Mouse (Mus musculus) midbrain, embryonic 14.5 days (tissue): ENCODE measurements around the gene Bach2. TPM values are rescaled to one million over a fixed set of nuclear protein-coding genes. Genes with fewer than 3 reads are reported as not detected.
A peak's percentile ranks its signal among the peaks of the same experiment; 100 is the strongest.

Source experiments
- ATAC-seq: fragments of 200-750 bp; cut with Nextera tagmentation; 2 replicates; pipeline ENCODE4 v1.8.0; 2017; ENCODE audit warnings: moderate number of reproducible peaks, moderate library complexity; ENCODE audit not compliant: low FRiP score, low TSS enrichment
- DNase-seq: peaks from one replicate; pipeline ENCODE4 v3.0.0-alpha.2; 2015
- H3K27ac ChIP-seq: fragments of 300-500 bp; sonication (generic); replicated peaks from 2 replicates; pipeline ENCODE4 v1.5.1; 2014; ENCODE audit warnings: mild to moderate bottlenecking, low read depth, low read length, moderate library complexity
- H3K27me3 ChIP-seq: fragments of 300-500 bp; sonication (generic); 2 replicates; pipeline ENCODE4 v1.6.1; 2014; ENCODE audit warnings: low read length, control low read depth, mixed read lengths; ENCODE audit not compliant: control insufficient read depth, insufficient read depth
- H3K36me3 ChIP-seq: fragments of 300-500 bp; sonication (generic); 2 replicates; pipeline ENCODE4 v1.6.1; 2014; ENCODE audit warnings: low read length, control low read depth; ENCODE audit not compliant: control insufficient read depth, insufficient read depth
- H3K4me1 ChIP-seq: fragments of 300-500 bp; sonication (generic); 2 replicates; pipeline ENCODE4 v1.6.1; 2014; ENCODE audit warnings: mild to moderate bottlenecking, antibody characterized with exemption, low read length, control low read depth; ENCODE audit not compliant: control insufficient read depth, insufficient read depth
- H3K4me2 ChIP-seq: fragments of 300-500 bp; sonication (generic); 2 replicates; pipeline ENCODE4 v1.6.1; 2014; ENCODE audit warnings: mild to moderate bottlenecking, low read length, moderate library complexity
- H3K4me3 ChIP-seq: fragments of 300-500 bp; sonication (generic); replicated peaks from 2 replicates; pipeline ENCODE4 v1.5.1; 2014; ENCODE audit warnings: low read depth, low read length
- H3K9ac ChIP-seq: fragments of 300-500 bp; sonication (generic); replicated peaks from 2 replicates; pipeline ENCODE4 v1.6.1; 2014; ENCODE audit warnings: mild to moderate bottlenecking, low read length, moderate library complexity
- H3K9me3 ChIP-seq: fragments of 300-500 bp; sonication (generic); 2 replicates; pipeline ENCODE4 v1.6.1; 2016; ENCODE audit warnings: low read length, control low read depth, mixed read lengths; ENCODE audit not compliant: control insufficient read depth
- WGBS: fragments of 180-500 bp; shearing (Covaris S2); extraction: QIAGEN DNeasy Blood & Tissue Kit; methylation state at CpG from one replicate; pipeline ENCODE4 v1.1.7; 2014; 5-methylcytosine and 5-hydroxymethylcytosine counted together
- polyA plus RNA-seq: library from polyadenylated mRNA; unstranded; fragments of >200 nt; fragmentation: Nextera tagmentation; extraction: Ambion mirVana; gene quantifications from 2 replicates; pipeline ENCODE4 v1.2.1, GENCODE M21; 2014

The Bach2 gene
- 26.3 and 27.0 TPM in 2 replicates for polyA plus RNA-seq

DNA sequence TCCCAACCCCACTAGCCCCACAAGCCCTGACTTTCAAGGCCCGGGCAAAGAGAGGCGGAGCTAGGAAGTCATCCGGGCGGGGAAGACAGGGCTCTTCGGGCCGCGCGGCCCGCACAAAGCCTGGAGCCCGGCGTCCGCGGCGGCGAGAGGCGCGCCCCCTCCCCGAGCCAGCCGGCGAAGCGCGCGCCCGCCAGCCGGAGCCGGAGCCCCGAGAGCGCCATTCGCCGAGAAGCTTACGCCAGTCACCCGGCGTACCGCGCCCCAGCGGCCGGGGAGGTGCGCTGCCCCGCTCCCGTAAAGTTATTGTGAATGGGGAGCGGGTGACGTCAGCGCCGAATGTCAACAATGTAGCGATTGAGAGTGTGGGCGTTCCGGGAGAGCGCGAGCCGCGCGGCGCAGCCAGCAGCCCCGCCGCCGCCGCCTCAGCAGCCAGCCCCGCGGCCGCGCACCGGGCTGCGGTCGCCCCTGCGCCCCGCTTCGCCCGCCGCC lies at the start of gene Bach2:
TSS of gene Bach2 (plus strand) at position 439 of the 489 bp plus-strand sequence.
- H3K9me3 ChIP-seq: no peaks in the 10 kb centered on the region
- ATAC-seq: peak; percentile 89
- no peaks in the 10 kb centered on the region for H3K36me3 ChIP-seq
- peak within 1 kb of the TSS; percentile 98 for H3K27ac ChIP-seq
- DNase-seq: peak; percentile 97
- no peaks in the 10 kb centered on the region; the same call in 1 of the 2 replicates for H3K27me3 ChIP-seq
- H3K4me3 ChIP-seq: peak within 1 kb of the TSS; percentile 90
- H3K4me2 ChIP-seq: peak within 1 kb of the TSS; percentile 83
- peaks cover 30% of the 10 kb centered on the region for H3K4me1 ChIP-seq
- WGBS: under 1% methylated on average over 60 of the region's 69 CpGs
- H3K9ac ChIP-seq: peak within 1 kb of the TSS; percentile 96

DNA sequence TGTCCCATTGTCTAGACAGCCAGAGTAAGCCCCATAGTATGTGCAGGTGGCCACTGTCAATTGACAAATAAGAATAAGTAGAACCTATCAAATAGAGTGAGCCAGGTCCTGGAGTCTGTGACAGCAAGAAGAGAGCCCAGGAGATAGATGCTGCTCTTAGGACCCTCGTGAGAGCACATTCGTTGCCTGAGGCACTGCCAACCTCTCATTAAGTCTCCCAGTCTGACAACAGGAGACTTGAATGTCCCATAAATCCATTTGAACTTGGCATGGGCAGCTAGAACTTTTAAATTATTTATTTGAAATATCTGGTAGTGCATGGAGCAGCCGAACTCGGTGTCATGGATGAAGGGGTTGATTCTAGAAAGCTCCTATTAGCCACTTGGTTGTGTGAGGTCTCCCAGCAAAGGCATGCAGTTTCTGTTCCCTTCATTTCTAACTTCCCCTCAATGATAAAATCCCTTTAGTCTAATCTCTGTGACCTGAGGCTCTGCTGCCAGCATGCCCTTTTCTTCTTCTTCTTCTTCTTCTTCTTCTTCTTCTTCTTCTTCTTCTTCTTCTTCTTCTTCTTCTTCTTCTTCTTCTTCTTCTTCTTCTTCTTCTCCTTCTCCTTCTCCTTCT lies 49.1 kb upstream of the Bach2 start:
- 82% methylated on average over 4 of the region's 4 CpGs for WGBS
- Histone ChIP-seq H3K4me2 (no peak overlapping the region), H3K4me3 (no peak overlapping the region), H3K9ac (no peak overlapping the region), H3K36me3 (no peaks in the 10 kb centered on the region), H3K4me1 (no peaks in the 10 kb centered on the region), H3K27ac (no peak overlapping the region), H3K27me3 (no peaks in the 10 kb centered on the region), H3K9me3 (no peaks in the 10 kb centered on the region)
- DNase-seq: no peak
- ATAC-seq: no peak

DNA sequence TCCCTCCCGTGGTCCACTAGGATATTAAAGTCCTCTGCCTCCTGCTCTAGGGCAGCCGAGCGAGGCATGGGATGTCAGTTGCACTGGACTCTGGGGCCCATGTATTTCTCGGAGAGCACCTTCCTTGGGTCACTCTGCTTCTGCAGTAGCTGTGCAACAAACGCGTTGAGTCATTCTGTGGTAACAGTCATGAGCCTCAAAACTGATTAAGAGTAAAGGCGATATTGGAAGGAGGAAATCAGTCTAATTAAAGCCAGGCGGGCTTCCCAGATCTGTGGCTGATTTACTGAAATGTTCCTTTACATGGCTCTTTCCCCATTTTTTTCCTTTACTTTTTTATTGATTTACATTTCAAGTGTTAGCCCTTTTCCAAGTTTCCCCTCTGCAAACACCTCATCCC lies 48.1 kb upstream of the Bach2 start:
- H3K9ac ChIP-seq: no peak overlapping the region
- ATAC-seq (no peak), DNase-seq (no peak)
- H3K27me3 ChIP-seq: no peaks in the 10 kb centered on the region
- no peaks in the 10 kb centered on the region for H3K9me3 ChIP-seq
- no peak overlapping the region for H3K4me3 ChIP-seq
- H3K27ac ChIP-seq: no peak overlapping the region
- no peak overlapping the region for H3K4me2 ChIP-seq
- 85% methylated on average over 8 of the region's 8 CpGs for WGBS
- no peaks in the 10 kb centered on the region for H3K4me1 ChIP-seq
- H3K36me3 ChIP-seq: no peaks in the 10 kb centered on the region

DNA sequence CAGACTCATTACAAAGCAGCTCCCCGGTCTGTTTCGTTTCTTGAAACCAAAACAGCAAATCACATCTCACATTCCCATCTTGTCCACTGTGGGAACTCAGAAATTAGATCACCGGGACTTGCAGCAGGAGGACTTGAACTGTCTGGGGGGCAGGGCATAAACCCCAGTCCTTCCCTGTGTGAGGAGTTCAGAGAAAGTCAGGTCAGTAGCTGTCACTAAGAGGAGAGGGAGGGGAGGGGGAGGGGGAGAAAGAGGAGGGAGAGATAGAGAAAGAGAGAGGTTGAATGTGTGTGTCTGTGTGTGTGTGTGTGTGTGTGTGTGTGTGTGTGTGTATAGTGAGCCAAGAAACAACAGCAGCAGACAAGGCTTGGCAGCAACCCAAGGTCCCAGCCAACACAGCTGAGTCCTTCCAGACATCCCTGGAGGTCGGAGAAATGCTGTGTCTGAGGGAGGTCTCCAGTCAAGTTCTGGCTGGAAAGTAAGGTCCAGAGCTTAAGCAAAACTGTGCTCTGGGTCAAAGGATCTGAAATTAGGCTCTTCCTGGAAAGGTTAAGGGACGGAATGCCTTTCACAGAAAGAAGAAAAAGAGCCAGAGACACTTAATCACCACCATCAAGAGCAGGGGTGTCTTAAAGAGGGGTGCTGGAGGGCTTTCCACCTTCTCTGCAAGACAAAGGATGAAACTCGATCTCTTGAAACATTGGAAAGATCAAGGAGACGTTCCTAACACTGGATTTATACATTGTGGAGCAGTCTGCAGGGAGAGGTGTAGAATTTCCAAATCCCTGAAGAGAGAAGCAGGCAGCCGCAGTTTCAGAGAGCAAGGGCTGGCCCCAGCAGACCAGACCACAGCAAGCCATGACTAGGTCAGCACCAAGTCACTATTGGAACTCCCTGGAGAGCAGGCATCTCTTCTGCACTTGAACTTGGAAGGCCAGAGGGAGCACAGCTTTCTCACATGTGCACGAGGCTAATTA lies 42.4 kb upstream of the Bach2 start:
- peak; percentile 63; the same call in 1 of the 2 replicates for ATAC-seq

DNA sequence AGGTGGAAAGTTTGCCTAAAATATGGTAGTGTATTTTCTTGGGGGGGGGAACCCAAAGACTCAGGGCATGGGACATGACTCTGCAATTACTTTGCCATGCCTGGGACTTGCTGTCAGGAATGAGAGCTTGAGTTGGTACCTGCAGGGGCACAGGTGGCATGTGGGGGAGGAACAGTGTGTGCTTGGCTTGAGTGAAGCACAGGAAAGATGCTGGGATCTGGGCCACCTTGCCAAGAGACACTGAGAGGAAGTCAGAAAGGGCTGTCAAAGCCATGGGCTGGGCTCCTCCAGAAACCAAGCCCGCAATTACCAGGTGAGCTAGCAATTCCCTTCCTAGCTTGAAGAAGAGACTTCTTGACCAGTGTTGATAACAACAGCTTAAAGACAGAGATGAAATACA lies 40.6 kb upstream of the Bach2 start:
- no peak overlapping the region for H3K27ac ChIP-seq
- H3K4me3 ChIP-seq: no peak overlapping the region
- no peak for DNase-seq
- WGBS: 93% methylated on average over 1 of the region's 1 CpGs
- ATAC-seq: no peak
- H3K4me1 ChIP-seq: peaks cover 10% of the 10 kb centered on the region; the same call in 1 of the 2 replicates
- H3K36me3 ChIP-seq: no peaks in the 10 kb centered on the region
- no peaks in the 10 kb centered on the region for H3K9me3 ChIP-seq
- H3K27me3 ChIP-seq: no peaks in the 10 kb centered on the region
- H3K4me2 ChIP-seq: no peak overlapping the region
- H3K9ac ChIP-seq: no peak overlapping the region

More for the DNA sequence above, 42.4 kb upstream of the Bach2 start:
- Histone ChIP-seq H3K9me3 (no peaks in the 10 kb centered on the region), H3K9ac (no peak overlapping the region), H3K4me2 (no peak overlapping the region), H3K36me3 (no peaks in the 10 kb centered on the region), H3K4me1 (peaks cover 10% of the 10 kb centered on the region; the same call in 1 of the 2 replicates), H3K4me3 (no peak overlapping the region), H3K27ac (no peak overlapping the region), H3K27me3 (no peaks in the 10 kb centered on the region)
- peak; percentile 78 for DNase-seq
- 21% methylated on average over 9 of the region's 9 CpGs for WGBS

DNA sequence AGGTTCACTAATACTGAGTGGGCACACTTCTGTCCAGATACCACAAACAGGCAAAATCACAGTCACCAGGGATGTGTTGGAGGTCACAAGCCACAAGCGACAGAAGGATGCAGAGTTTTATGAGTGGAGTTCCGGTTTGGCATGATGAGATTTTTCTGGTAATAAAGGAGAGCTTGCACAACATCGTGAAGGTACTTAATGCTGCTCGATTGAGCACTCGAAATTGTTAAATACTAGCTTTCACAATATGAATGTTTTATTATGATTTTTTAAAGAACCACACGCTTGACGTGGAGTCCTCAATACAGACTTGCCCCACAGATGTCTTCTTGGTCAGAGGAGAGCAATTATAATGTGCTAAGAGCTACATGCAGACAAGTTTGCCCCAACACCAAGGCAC lies 40.0 kb upstream of the Bach2 start:
- Histone ChIP-seq H3K4me3 (no peak overlapping the region), H3K36me3 (no peaks in the 10 kb centered on the region), H3K27ac (no peak overlapping the region), H3K9me3 (no peaks in the 10 kb centered on the region), H3K4me2 (no peak overlapping the region), H3K27me3 (no peaks in the 10 kb centered on the region), H3K4me1 (peaks cover 10% of the 10 kb centered on the region; the same call in 1 of the 2 replicates), H3K9ac (no peak overlapping the region)
- WGBS: 94% methylated on average over 7 of the region's 7 CpGs
- ATAC-seq (no peak), DNase-seq (no peak)

DNA sequence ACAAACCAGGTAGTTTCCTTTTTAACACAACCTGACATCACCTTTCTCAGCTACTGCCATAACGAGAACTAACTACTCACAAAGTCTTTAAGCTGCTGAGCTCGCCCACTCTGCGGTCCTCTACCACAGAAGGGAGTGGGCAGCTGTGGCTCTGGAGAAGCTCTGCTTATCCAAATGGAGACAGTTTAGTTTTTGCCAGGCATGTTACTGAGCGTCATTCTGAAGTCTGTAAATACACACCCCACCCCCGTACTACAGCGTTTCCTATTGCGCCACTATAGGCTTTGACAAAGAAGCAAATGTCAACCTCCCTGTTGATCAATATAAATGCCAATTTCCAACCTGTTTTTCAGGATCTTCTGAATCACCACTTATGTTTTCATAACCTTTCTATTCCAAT lies 39.4 kb upstream of the Bach2 start:
- Histone ChIP-seq H3K4me2 (no peak overlapping the region), H3K4me1 (peaks cover 10% of the 10 kb centered on the region; the same call in 1 of the 2 replicates), H3K27me3 (no peaks in the 10 kb centered on the region), H3K36me3 (no peaks in the 10 kb centered on the region), H3K9me3 (no peaks in the 10 kb centered on the region), H3K27ac (no peak overlapping the region), H3K9ac (no peak overlapping the region), H3K4me3 (no peak overlapping the region)
- no peak for ATAC-seq
- no peak for DNase-seq
- 90% methylated on average over 7 of the region's 7 CpGs for WGBS

DNA sequence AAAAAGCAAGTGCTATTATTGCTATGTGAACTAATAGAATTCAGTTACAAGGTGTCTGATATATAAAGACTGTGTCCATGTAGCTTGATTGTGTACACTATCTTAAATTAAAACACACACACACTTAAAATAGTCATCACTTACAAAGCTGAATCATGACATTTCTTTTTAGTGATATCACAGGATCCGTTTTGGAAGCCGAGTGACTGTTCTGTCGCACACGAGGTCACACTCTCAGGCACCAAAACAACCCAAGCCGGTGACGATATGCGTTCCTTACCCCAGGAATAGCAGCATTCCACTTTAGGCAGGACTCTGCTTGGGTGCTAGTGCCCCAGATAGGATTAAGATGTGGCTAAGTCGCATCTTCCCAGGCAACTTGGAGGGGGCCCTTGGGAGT lies 37.5 kb upstream of the Bach2 start:
- Histone ChIP-seq H3K27ac (no peak overlapping the region), H3K27me3 (no peaks in the 10 kb centered on the region), H3K4me3 (no peak overlapping the region), H3K9me3 (no peaks in the 10 kb centered on the region), H3K36me3 (no peaks in the 10 kb centered on the region), H3K9ac (no peak overlapping the region), H3K4me1 (peaks cover 6% of the 10 kb centered on the region; the same call in 1 of the 2 replicates), H3K4me2 (no peak overlapping the region)
- WGBS: 73% methylated on average over 8 of the region's 8 CpGs
- DNase-seq (no peak), ATAC-seq (no peak)
